Mouse (Mus musculus) urinary bladder, postnatal 36 days (tissue): ENCODE data around the gene Kbtbd7.
A peak's percentile ranks its signal among the peaks of the same experiment; 100 is the strongest.
"Not testable (repeated sequence)": the region's sequence is repeated elsewhere in the genome, so short reads cannot be mapped to it uniquely, and the experiment has no call there.

Experiments used
- DNase-seq, 2 experiments: peaks; one replicate each; pipeline ENCODE4 v3.0.0; 2022; ENCODE audit warnings: low spot score in 2 of 2, mixed read lengths in 1 of 2

Kbtbd7 gene

GRCm38 (mm10) chr14:79425979-79426729, at the start of gene Kbtbd7:
TSS of gene Kbtbd7 (plus strand) at chr14:79426511.
- peak; percentile 91 to 96 for DNase-seq

- no peak for DNase-seq
Measured at GRCm38 (mm10) chr14:79377041-79377440, 49.3 kb upstream of the Kbtbd7 start.

GRCm38 (mm10) chr14:79383120-79383519, 43.2 kb upstream of the Kbtbd7 start:
- DNase-seq = no peak

- no peak for DNase-seq
Measured at GRCm38 (mm10) chr14:79388304-79388703, 38.0 kb upstream of the Kbtbd7 start.

GRCm38 (mm10) chr14:79389438-79390264, 36.7 kb upstream of the Kbtbd7 start:
- no peak for DNase-seq

- peak; percentile 91 to 93 for DNase-seq
Measured at GRCm38 (mm10) chr14:79390265-79390926, 35.9 kb upstream of the Kbtbd7 start, which contains the start of gene Naa16. TSS of gene Naa16 (minus strand) at chr14:79390778.

- no peak for DNase-seq
Measured at GRCm38 (mm10) chr14:79393289-79393688, 33.0 kb upstream of the Kbtbd7 start.

- DNase-seq = no peak
Measured at GRCm38 (mm10) chr14:79394564-79394963, 31.7 kb upstream of the Kbtbd7 start.

- DNase-seq = peak; percentile 51 to 61
Measured at GRCm38 (mm10) chr14:79397321-79398122, 28.8 kb upstream of the Kbtbd7 start, which contains the start of gene Mtrf1. TSS of gene Mtrf1 (plus strand) at chr14:79397772.

- DNase-seq = no peak
Measured at GRCm38 (mm10) chr14:79407641-79408040, 18.7 kb upstream of the Kbtbd7 start.

- DNase-seq = no peak
Measured at GRCm38 (mm10) chr14:79409278-79409830, 17.0 kb upstream of the Kbtbd7 start.

GRCm38 (mm10) chr14:79410662-79411061, 15.6 kb upstream of the Kbtbd7 start:
- no peak for DNase-seq

- no peak for DNase-seq
Measured at GRCm38 (mm10) chr14:79413121-79413520, 13.2 kb upstream of the Kbtbd7 start.

- DNase-seq = no peak
Measured at GRCm38 (mm10) chr14:79420083-79420685, 6.1 kb upstream of the Kbtbd7 start.

- DNase-seq = not testable (repeated sequence)
Measured at GRCm38 (mm10) chr14:79426730-79427365, 537 bp downstream of the Kbtbd7 start.

- no peak for DNase-seq
Measured at GRCm38 (mm10) chr14:79434068-79434467, 7.8 kb downstream of the Kbtbd7 start.

GRCm38 (mm10) chr14:79440655-79441054, 14.3 kb downstream of the Kbtbd7 start:
- DNase-seq = no peak

GRCm38 (mm10) chr14:79441441-79441840, 15.1 kb downstream of the Kbtbd7 start:
- no peak for DNase-seq

- no peak for DNase-seq
Measured at GRCm38 (mm10) chr14:79444601-79445000, 18.3 kb downstream of the Kbtbd7 start.

- no peak for DNase-seq
Measured at GRCm38 (mm10) chr14:79445055-79445620, 18.8 kb downstream of the Kbtbd7 start.
